Mouse (Mus musculus) left cerebral cortex, postnatal 14 days (tissue): ENCODE data around the gene Trappc2l. TPM values are rescaled to one million over a fixed set of nuclear protein-coding genes. Genes with fewer than 3 reads are reported as not detected.

Source experiments
- microRNA-seq, 2 experiments: library from miRNA; unstranded; fragments of <30 nt; microRNA quantifications; one replicate each; pipeline ENCODE4 v1.2.0; 2022
- total RNA-seq, 2 experiments: library from RNA; stranded (reverse); gene quantifications; 2 replicates each; pipeline ENCODE4 v1.2.3; 2021

Gene Trappc2l
- total RNA-seq, 2 experiments from 2014 or later, result 84.2 to 85.9 TPM

Small RNA genes within 50 kb of the gene (microRNA-seq; reads per million reads assigned to microRNA genes)
- gene Mir6396, result 0 reads per million in 2 experiments

Other genes with a start within 250 kb of the Trappc2l start
- 10 to 100 TPM; 36.0 to 39.4 TPM for gene Zc3h18, start 235.0 kb upstream of the Trappc2l start, total RNA-seq
- not detected for gene Il17c, start 189.6 kb upstream of the Trappc2l start, total RNA-seq
- gene Cyba, start 178.7 kb upstream of the Trappc2l start, total RNA-seq, result 1 to 10 TPM; 8.6 to 9.9 TPM
- 10 to 100 TPM; 32.7 to 34.4 TPM for gene Mvd, start 168.2 kb upstream of the Trappc2l start, total RNA-seq
- not detected for gene Snai3, start 150.9 kb upstream of the Trappc2l start, total RNA-seq
- gene Rnf166, start 135.6 kb upstream of the Trappc2l start, total RNA-seq, result 10 to 100 TPM; 22.4 to 23.2 TPM
- 10 to 100 TPM; 23.9 to 30.9 TPM for gene Ctu2, start 135.5 kb upstream of the Trappc2l start, total RNA-seq
- 10 to 100 TPM; 10.1 to 12.2 TPM for gene Piezo1, start 60.3 kb upstream of the Trappc2l start, total RNA-seq
- gene Cdt1, start 43.6 kb upstream of the Trappc2l start, total RNA-seq, result 1 to 10 TPM; 2.2 to 3.5 TPM
- gene Aprt, start 34.7 kb upstream of the Trappc2l start, total RNA-seq, result 10 to 100 TPM; 73.7 to 81.1 TPM
- gene Galns, start 177 bp upstream of the Trappc2l start, total RNA-seq, result 10 to 100 TPM in 1 of 2 experiments, 1 to 10 TPM in 1; 9.7 to 10.3 TPM
- gene Pabpn1l, start 11.1 kb downstream of the Trappc2l start, total RNA-seq, result not detected
- gene Cbfa2t3, start 87.5 kb downstream of the Trappc2l start, total RNA-seq, result 10 to 100 TPM; 27.2 to 29.7 TPM
- gene Acsf3, start 163.8 kb downstream of the Trappc2l start, total RNA-seq, result 10 to 100 TPM; 19.0 to 20.9 TPM
- 1 to 10 TPM; 1.1 TPM for gene Cdh15, start 236.3 kb downstream of the Trappc2l start, total RNA-seq